Mouse (Mus musculus): ENCODE data around the gene Ikzf4. TPM values are rescaled to one million over a fixed set of nuclear protein-coding genes. Genes with fewer than 3 reads are reported as not detected.

Gene Ikzf4
- 3.5 and 4.1 TPM in 2 replicates for polyA plus RNA-seq (2015; fragmentation: Nextera tagmentation; extraction: Ambion mirVana)

GRCm38 (mm10) chr10:128645111-128646011 is at the start of gene Ikzf4:
Ikzf4 (minus strand) TSS chr10:128645991.
- Histone ChIP-seq H3K9ac (peak within 1 kb of the TSS; percentile 18; the same call in 1 of the 2 replicates), H3K4me2 (peak within 1 kb of the TSS; percentile 72), H3K27ac (peak within 1 kb of the TSS; percentile 80), H3K27me3 (no peaks in the 10 kb centered on the region), H3K4me3 (peak within 1 kb of the TSS; percentile 54), H3K9me3 (no peaks in the 10 kb centered on the region), H3K4me1 (peaks cover 22% of the 10 kb centered on the region), H3K36me3 (peaks cover 6% of the 10 kb centered on the region; the same call in 1 of the 2 replicates)
- WGBS, result 3% methylated on average over 36 of the region's 36 CpGs
- ATAC-seq (ENCODE audit: insufficient number of reproducible peaks, low FRiP score, low TSS enrichment, low read depth), result peak; percentile 68

- peak overlapping the region; percentile 61 for H3K4me2 ChIP-seq
- peak; percentile 37; the same call in 1 of the 2 replicates for ATAC-seq (ENCODE audit: insufficient number of reproducible peaks, low FRiP score, low TSS enrichment, low read depth)
These were observed 49.7 kb upstream of the Ikzf4 start for GRCm38 (mm10) chr10:128695411-128695991.

GRCm38 (mm10) chr10:128674469-128675008 is 28.7 kb upstream of the Ikzf4 start:
- ATAC-seq (ENCODE audit: insufficient number of reproducible peaks, low FRiP score, low TSS enrichment, low read depth), result no peak

More at GRCm38 (mm10) chr10:128695411-128695991, 49.7 kb upstream of the Ikzf4 start:
- WGBS, result under 1% methylated on average over 22 of the region's 22 CpGs
- H3K9me3 ChIP-seq, result no peaks in the 10 kb centered on the region
- peaks cover 27% of the 10 kb centered on the region for H3K36me3 ChIP-seq
- peak overlapping the region; percentile 96 for H3K9ac ChIP-seq
- H3K4me1 ChIP-seq, result peaks cover 4% of the 10 kb centered on the region; the same call in 1 of the 2 replicates
- peak overlapping the region; percentile 89 for H3K4me3 ChIP-seq
- H3K27me3 ChIP-seq, result no peaks in the 10 kb centered on the region
- H3K27ac ChIP-seq, result peak overlapping the region; percentile 98

GRCm38 (mm10) chr10:128673763-128674468 is 28.1 kb upstream of the Ikzf4 start, which contains the start of gene Suox:
Suox (minus strand) TSS chr10:128674073.
- peak within 1 kb of the TSS; percentile 53 for H3K9ac ChIP-seq

More at GRCm38 (mm10) chr10:128674469-128675008, 28.7 kb upstream of the Ikzf4 start:
- peak overlapping the region; percentile 52 for H3K9ac ChIP-seq
- peak overlapping the region; percentile 87 for H3K4me2 ChIP-seq
- peak overlapping the region; percentile 67 for H3K27ac ChIP-seq
- peaks cover 15% of the 10 kb centered on the region for H3K36me3 ChIP-seq
- H3K9me3 ChIP-seq, result no peaks in the 10 kb centered on the region
- no peaks in the 10 kb centered on the region for H3K27me3 ChIP-seq
- peaks cover 11% of the 10 kb centered on the region for H3K4me1 ChIP-seq
- peak overlapping the region; percentile 77 for H3K4me3 ChIP-seq
- WGBS, result 2% methylated on average over 9 of the region's 9 CpGs

GRCm38 (mm10) chr10:128671148-128671547 is 25.4 kb upstream of the Ikzf4 start:
- H3K4me3 ChIP-seq, result no peak overlapping the region
- WGBS, result 91% methylated on average over 9 of the region's 9 CpGs
- H3K9ac ChIP-seq, result 0 out of 2 replicates have a peak overlapping the region, but pooled peaks have one; percentile 10
- peaks cover 23% of the 10 kb centered on the region for H3K4me1 ChIP-seq
- no peak for ATAC-seq (ENCODE audit: insufficient number of reproducible peaks, low FRiP score, low TSS enrichment, low read depth)
- H3K9me3 ChIP-seq, result no peaks in the 10 kb centered on the region
- no peak overlapping the region for H3K27ac ChIP-seq
- no peaks in the 10 kb centered on the region for H3K27me3 ChIP-seq
- H3K36me3 ChIP-seq, result peaks cover 14% of the 10 kb centered on the region; the same call in 1 of the 2 replicates
- no peak overlapping the region for H3K4me2 ChIP-seq

More at GRCm38 (mm10) chr10:128673763-128674468, 28.1 kb upstream of the Ikzf4 start, which contains the start of gene Suox:
- Histone ChIP-seq H3K27ac (peak within 1 kb of the TSS; percentile 67), H3K36me3 (peaks cover 14% of the 10 kb centered on the region; the same call in 1 of the 2 replicates), H3K27me3 (no peaks in the 10 kb centered on the region), H3K4me2 (peak within 1 kb of the TSS; percentile 87), H3K4me3 (peak within 1 kb of the TSS; percentile 77), H3K4me1 (peaks cover 16% of the 10 kb centered on the region), H3K9me3 (no peaks in the 10 kb centered on the region)
- WGBS, result under 1% methylated on average over 60 of the region's 60 CpGs
- peak; percentile 83 for ATAC-seq (ENCODE audit: insufficient number of reproducible peaks, low FRiP score, low TSS enrichment, low read depth)

- H3K9me3 ChIP-seq, result no peaks in the 10 kb centered on the region
- H3K4me1 ChIP-seq, result peaks cover 19% of the 10 kb centered on the region
- peak; percentile 25; the same call in 1 of the 2 replicates for ATAC-seq (ENCODE audit: insufficient number of reproducible peaks, low FRiP score, low TSS enrichment, low read depth)
- peak overlapping the region; percentile 73 for H3K4me3 ChIP-seq
- under 1% methylated on average over 42 of the region's 42 CpGs for WGBS
- peak overlapping the region; percentile 72 for H3K9ac ChIP-seq
- peak overlapping the region; percentile 84 for H3K4me2 ChIP-seq
- no peaks in the 10 kb centered on the region for H3K27me3 ChIP-seq
- H3K36me3 ChIP-seq, result peaks cover 14% of the 10 kb centered on the region; the same call in 1 of the 2 replicates
- H3K27ac ChIP-seq, result peak overlapping the region; percentile 86
These were observed 23.2 kb upstream of the Ikzf4 start for GRCm38 (mm10) chr10:128668790-128669672.

GRCm38 (mm10) chr10:128665806-128666205 is 20.0 kb upstream of the Ikzf4 start:
- Histone ChIP-seq H3K4me2 (no peak overlapping the region), H3K27ac (no peak overlapping the region), H3K9me3 (no peaks in the 10 kb centered on the region), H3K4me3 (no peak overlapping the region), H3K36me3 (0 out of 2 replicates have a peak, but pooled peaks cover 3% of the 10 kb centered on the region), H3K9ac (no peak overlapping the region), H3K4me1 (peaks cover 13% of the 10 kb centered on the region; the same call in 1 of the 2 replicates), H3K27me3 (no peaks in the 10 kb centered on the region)
- no peak for ATAC-seq (ENCODE audit: insufficient number of reproducible peaks, low FRiP score, low TSS enrichment, low read depth)
- WGBS, result 95% methylated on average over 2 of the region's 2 CpGs

GRCm38 (mm10) chr10:128665307-128665706 is 19.5 kb upstream of the Ikzf4 start:
- no peak overlapping the region for H3K9ac ChIP-seq
- no peak for ATAC-seq (ENCODE audit: insufficient number of reproducible peaks, low FRiP score, low TSS enrichment, low read depth)
- peaks cover 13% of the 10 kb centered on the region; the same call in 1 of the 2 replicates for H3K4me1 ChIP-seq
- H3K27ac ChIP-seq, result no peak overlapping the region
- no peaks in the 10 kb centered on the region for H3K9me3 ChIP-seq
- WGBS, result 83% methylated on average over 3 of the region's 3 CpGs
- H3K36me3 ChIP-seq, result no peaks in the 10 kb centered on the region
- no peak overlapping the region for H3K4me2 ChIP-seq
- no peaks in the 10 kb centered on the region for H3K27me3 ChIP-seq
- H3K4me3 ChIP-seq, result no peak overlapping the region

GRCm38 (mm10) chr10:128664808-128665207 is 19.0 kb upstream of the Ikzf4 start:
- no peaks in the 10 kb centered on the region for H3K9me3 ChIP-seq

More at GRCm38 (mm10) chr10:128664808-128665207, 19.0 kb upstream of the Ikzf4 start:
- Histone ChIP-seq H3K27me3 (no peaks in the 10 kb centered on the region), H3K4me1 (peaks cover 13% of the 10 kb centered on the region; the same call in 1 of the 2 replicates), H3K4me2 (no peak overlapping the region), H3K27ac (no peak overlapping the region), H3K36me3 (no peaks in the 10 kb centered on the region), H3K9ac (no peak overlapping the region), H3K4me3 (no peak overlapping the region)
- 60% methylated on average over 3 of the region's 3 CpGs for WGBS
- no peak for ATAC-seq (ENCODE audit: insufficient number of reproducible peaks, low FRiP score, low TSS enrichment, low read depth)
